Mouse (Mus musculus): ENCODE measurements at regions not wholly inside any gene's neighbourhood (a gene's known extent, or its start where the extent isn't known, plus 50 kb on each side); places are given as distances from the start of the nearest gene placed in this dataset.

- Histone ChIP-seq H3K9me3 (ENCODE audit: low read depth, low read length) (no peaks in the 10 kb centered on the region), H3K4me3 (ENCODE audit: low read depth, low read length) (no peak overlapping the region), H3K9ac (no peak overlapping the region), H3K36me3 (ENCODE audit: insufficient read depth) (no peaks in the 10 kb centered on the region), H3K4me2 (no peak overlapping the region), H3K27ac (ENCODE audit: low read depth) (peak overlapping the region; percentile 55), H3K4me1 (ENCODE audit: insufficient read depth) (0 out of 2 replicates have a peak, but pooled peaks cover 3% of the 10 kb centered on the region), H3K27me3 (ENCODE audit: insufficient read depth, low read length) (no peaks in the 10 kb centered on the region)
- peak; percentile 79 for DNase-seq
- WGBS: 42% methylated on average over 11 of the region's 11 CpGs
- peak; percentile 98 for ATAC-seq (ENCODE audit: insufficient read depth)
- TF ChIP-seq CTCF (IDR thresholded peaks at IDR 0.05; ENCODE audit: low read depth): peak; percentile 27
Observed at GRCm38 (mm10) chr2:48441296-48441990, 372.5 kb upstream of the Acvr2a start.

- no peak for DNase-seq
- 59% methylated on average over 10 of the region's 10 CpGs for whole genome bisulfite sequencing
- no peak for ATAC-seq (ENCODE audit: insufficient read depth)
Observed at GRCm38 (mm10) chr2:48441991-48442544, 371.8 kb upstream of the Acvr2a start.

GRCm38 (mm10) chr2:48445898-48446604, 367.9 kb upstream of the Acvr2a start:
- DNase-seq: no peak
- no peak overlapping the region for H3K4me3 ChIP-seq (ENCODE audit: low read depth, low read length)

More at GRCm38 (mm10) chr2:48441991-48442544, 371.8 kb upstream of the Acvr2a start:
- Histone ChIP-seq H3K27ac (ENCODE audit: low read depth) (peak overlapping the region; percentile 48), H3K9me3 (ENCODE audit: low read depth, low read length) (no peaks in the 10 kb centered on the region), H3K36me3 (ENCODE audit: insufficient read depth) (no peaks in the 10 kb centered on the region), H3K4me1 (ENCODE audit: insufficient read depth) (0 out of 2 replicates have a peak, but pooled peaks cover 3% of the 10 kb centered on the region), H3K27me3 (ENCODE audit: insufficient read depth, low read length) (no peaks in the 10 kb centered on the region), H3K4me2 (no peak overlapping the region), H3K9ac (no peak overlapping the region), H3K4me3 (ENCODE audit: low read depth, low read length) (no peak overlapping the region)
- TF ChIP-seq CTCF (IDR thresholded peaks at IDR 0.05; ENCODE audit: low read depth): no peak

GRCm38 (mm10) chr2:48446617-48447016, 367.3 kb upstream of the Acvr2a start:
- ATAC-seq (ENCODE audit: insufficient read depth): no peak
- 0 out of 2 replicates have a peak, but pooled peaks cover 3% of the 10 kb centered on the region for H3K4me1 ChIP-seq (ENCODE audit: insufficient read depth)
- H3K4me2 ChIP-seq: no peak overlapping the region
- no peaks in the 10 kb centered on the region for H3K27me3 ChIP-seq (ENCODE audit: insufficient read depth, low read length)
- no peak overlapping the region for H3K4me3 ChIP-seq (ENCODE audit: low read depth, low read length)
- TF ChIP-seq CTCF (IDR thresholded peaks at IDR 0.05; ENCODE audit: low read depth): no peak
- H3K9me3 ChIP-seq (ENCODE audit: low read depth, low read length): no peaks in the 10 kb centered on the region
- no peak overlapping the region for H3K9ac ChIP-seq
- H3K27ac ChIP-seq (ENCODE audit: low read depth): no peak overlapping the region
- H3K36me3 ChIP-seq (ENCODE audit: insufficient read depth): no peaks in the 10 kb centered on the region
- no peak for DNase-seq
- 61% methylated on average over 5 of the region's 5 CpGs for WGBS

More at GRCm38 (mm10) chr2:48445898-48446604, 367.9 kb upstream of the Acvr2a start:
- ATAC-seq (ENCODE audit: insufficient read depth): no peak
- TF ChIP-seq CTCF (IDR thresholded peaks at IDR 0.05; ENCODE audit: low read depth): no peak
- Histone ChIP-seq H3K27me3 (ENCODE audit: insufficient read depth, low read length) (no peaks in the 10 kb centered on the region), H3K4me1 (ENCODE audit: insufficient read depth) (0 out of 2 replicates have a peak, but pooled peaks cover 3% of the 10 kb centered on the region), H3K4me2 (no peak overlapping the region), H3K36me3 (ENCODE audit: insufficient read depth) (no peaks in the 10 kb centered on the region), H3K9me3 (ENCODE audit: low read depth, low read length) (no peaks in the 10 kb centered on the region), H3K9ac (no peak overlapping the region), H3K27ac (ENCODE audit: low read depth) (no peak overlapping the region)
- WGBS: 42% methylated on average over 5 of the region's 5 CpGs

GRCm38 (mm10) chr2:48449165-48449842, 364.6 kb upstream of the Acvr2a start:
- WGBS: 70% methylated on average over 7 of the region's 7 CpGs
- H3K4me1 ChIP-seq (ENCODE audit: insufficient read depth): no peaks in the 10 kb centered on the region
- no peaks in the 10 kb centered on the region for H3K36me3 ChIP-seq (ENCODE audit: insufficient read depth)
- H3K4me2 ChIP-seq: no peak overlapping the region
- H3K27me3 ChIP-seq (ENCODE audit: insufficient read depth, low read length): no peaks in the 10 kb centered on the region
- no peak for TF ChIP-seq CTCF (IDR thresholded peaks at IDR 0.05; ENCODE audit: low read depth)
- no peak overlapping the region for H3K4me3 ChIP-seq (ENCODE audit: low read depth, low read length)
- no peaks in the 10 kb centered on the region for H3K9me3 ChIP-seq (ENCODE audit: low read depth, low read length)
- no peak for ATAC-seq (ENCODE audit: insufficient read depth)
- no peak overlapping the region for H3K27ac ChIP-seq (ENCODE audit: low read depth)
- no peak for DNase-seq
- no peak overlapping the region for H3K9ac ChIP-seq

GRCm38 (mm10) chr2:48456072-48457040, 357.6 kb upstream of the Acvr2a start:
- 35% methylated on average over 7 of the region's 7 CpGs for WGBS
- ATAC-seq (ENCODE audit: insufficient read depth) (no peak; the same call in 1 of the 2 replicates), DNase-seq (peak; percentile 32)

More at GRCm38 (mm10) chr2:48456072-48457040, 357.6 kb upstream of the Acvr2a start:
- Histone ChIP-seq H3K9ac (no peak overlapping the region), H3K27me3 (ENCODE audit: insufficient read depth, low read length) (no peaks in the 10 kb centered on the region), H3K4me3 (ENCODE audit: low read depth, low read length) (no peak overlapping the region), H3K27ac (ENCODE audit: low read depth) (no peak overlapping the region), H3K4me1 (ENCODE audit: insufficient read depth) (no peaks in the 10 kb centered on the region), H3K4me2 (no peak overlapping the region), H3K9me3 (ENCODE audit: low read depth, low read length) (no peaks in the 10 kb centered on the region), H3K36me3 (ENCODE audit: insufficient read depth) (no peaks in the 10 kb centered on the region)
- TF ChIP-seq CTCF (IDR thresholded peaks at IDR 0.05; ENCODE audit: low read depth): no peak

Data from lung, embryonic 14.5 days (tissue).